Mouse (Mus musculus): ENCODE results near the gene Fkbpl. TPM values are rescaled to one million over a fixed set of nuclear protein-coding genes. Genes with fewer than 3 reads are reported as not detected.

The Fkbpl gene
- polyA plus RNA-seq, 1 experiment = 0.48 TPM

- H3K4me3 ChIP-seq (replicated peaks) = no peak overlapping the region
- no peak for TF ChIP-seq GATA1 (IDR thresholded peaks at IDR 0.05; ENCODE audit: low read length)
- no peak for TF ChIP-seq TAL1 (IDR thresholded peaks at IDR 0.05; ENCODE audit: low read length)
- peaks cover 19% of the 10 kb centered on the region for H3K27me3 ChIP-seq (ENCODE audit: control insufficient read depth)
- peaks cover 13% of the 10 kb centered on the region for H3K36me3 ChIP-seq (ENCODE audit: control insufficient read depth)
- H3K9me3 ChIP-seq (ENCODE audit: control insufficient read depth, low read length) = no peaks in the 10 kb centered on the region
- peaks cover 41% of the 10 kb centered on the region for H3K4me1 ChIP-seq (ENCODE audit: control insufficient read depth)
Measured at GRCm38 (mm10) chr17:34623161-34623560, 21.4 kb upstream of the Fkbpl start.

- Histone ChIP-seq H3K4me1 (ENCODE audit: control insufficient read depth) (peaks cover 37% of the 10 kb centered on the region), H3K36me3 (ENCODE audit: control insufficient read depth) (peaks cover 13% of the 10 kb centered on the region), H3K4me3 (replicated peaks) (no peak overlapping the region), H3K27me3 (ENCODE audit: control insufficient read depth) (peaks cover 37% of the 10 kb centered on the region), H3K9me3 (ENCODE audit: control insufficient read depth, low read length) (no peaks in the 10 kb centered on the region)
- TF ChIP-seq GATA1 (IDR thresholded peaks at IDR 0.05; ENCODE audit: low read length) (no peak), TAL1 (IDR thresholded peaks at IDR 0.05; ENCODE audit: low read length) (no peak)
Measured at GRCm38 (mm10) chr17:34624981-34625380, 19.6 kb upstream of the Fkbpl start.

- peaks cover 10% of the 10 kb centered on the region for H3K36me3 ChIP-seq (ENCODE audit: control insufficient read depth)
- TF ChIP-seq TAL1 (IDR thresholded peaks at IDR 0.05; ENCODE audit: low read length) = no peak
- TF ChIP-seq GATA1 (IDR thresholded peaks at IDR 0.05; ENCODE audit: low read length) = no peak
- peaks cover 49% of the 10 kb centered on the region for H3K27me3 ChIP-seq (ENCODE audit: control insufficient read depth)
- peaks cover 3% of the 10 kb centered on the region; the same call in 1 of the 2 replicates for H3K9me3 ChIP-seq (ENCODE audit: control insufficient read depth, low read length)
- peak overlapping the region; percentile 72 for H3K4me3 ChIP-seq (replicated peaks)
- H3K4me1 ChIP-seq (ENCODE audit: control insufficient read depth) = peaks cover 40% of the 10 kb centered on the region
Measured at GRCm38 (mm10) chr17:34626062-34626772, 18.3 kb upstream of the Fkbpl start.

- Histone ChIP-seq H3K9me3 (ENCODE audit: control insufficient read depth, low read length) (peaks cover 3% of the 10 kb centered on the region; the same call in 1 of the 2 replicates), H3K27me3 (ENCODE audit: control insufficient read depth) (peaks cover 54% of the 10 kb centered on the region), H3K36me3 (ENCODE audit: control insufficient read depth) (peaks cover 10% of the 10 kb centered on the region), H3K4me1 (ENCODE audit: control insufficient read depth) (peaks cover 42% of the 10 kb centered on the region), H3K4me3 (replicated peaks) (peak overlapping the region; percentile 72)
- TF ChIP-seq GATA1 (IDR thresholded peaks at IDR 0.05; ENCODE audit: low read length) = no peak
- TF ChIP-seq TAL1 (IDR thresholded peaks at IDR 0.05; ENCODE audit: low read length) = no peak
Measured at GRCm38 (mm10) chr17:34626773-34627092, 17.8 kb upstream of the Fkbpl start.

GRCm38 (mm10) chr17:34627093-34627942, 17.2 kb upstream of the Fkbpl start:
- peaks cover 10% of the 10 kb centered on the region for H3K36me3 ChIP-seq (ENCODE audit: control insufficient read depth)
- peaks cover 60% of the 10 kb centered on the region for H3K27me3 ChIP-seq (ENCODE audit: control insufficient read depth)
- TF ChIP-seq GATA1 (IDR thresholded peaks at IDR 0.05; ENCODE audit: low read length) (no peak), TAL1 (IDR thresholded peaks at IDR 0.05; ENCODE audit: low read length) (no peak)
- peak overlapping the region; percentile 72 for H3K4me3 ChIP-seq (replicated peaks)
- peaks cover 43% of the 10 kb centered on the region for H3K4me1 ChIP-seq (ENCODE audit: control insufficient read depth)
- H3K9me3 ChIP-seq (ENCODE audit: control insufficient read depth, low read length) = peaks cover 3% of the 10 kb centered on the region; the same call in 1 of the 2 replicates

- H3K36me3 ChIP-seq (ENCODE audit: control insufficient read depth) = peaks cover 4% of the 10 kb centered on the region
- peaks cover 3% of the 10 kb centered on the region; the same call in 1 of the 2 replicates for H3K9me3 ChIP-seq (ENCODE audit: control insufficient read depth, low read length)
- peaks cover 67% of the 10 kb centered on the region for H3K27me3 ChIP-seq (ENCODE audit: control insufficient read depth)
- H3K4me3 ChIP-seq (replicated peaks) = peak within 1 kb of the TSS; percentile 72
- H3K4me1 ChIP-seq (ENCODE audit: control insufficient read depth) = peaks cover 38% of the 10 kb centered on the region
- TF ChIP-seq GATA1 (IDR thresholded peaks at IDR 0.05; ENCODE audit: low read length) = no peak
- no peak for TF ChIP-seq TAL1 (IDR thresholded peaks at IDR 0.05; ENCODE audit: low read length)
Measured at GRCm38 (mm10) chr17:34627943-34628643, 16.5 kb upstream of the Fkbpl start, which contains the start of gene Ppt2. Gene Ppt2, minus strand, starts transcription at chr17:34628510.

- TF ChIP-seq TAL1 (IDR thresholded peaks at IDR 0.05; ENCODE audit: low read length) = no peak
- no peak for TF ChIP-seq GATA1 (IDR thresholded peaks at IDR 0.05; ENCODE audit: low read length)
- no peak overlapping the region for H3K4me3 ChIP-seq (replicated peaks)
- H3K27me3 ChIP-seq (ENCODE audit: control insufficient read depth) = peaks cover 72% of the 10 kb centered on the region
- peaks cover 3% of the 10 kb centered on the region; the same call in 1 of the 2 replicates for H3K9me3 ChIP-seq (ENCODE audit: control insufficient read depth, low read length)
- H3K36me3 ChIP-seq (ENCODE audit: control insufficient read depth) = peaks cover 3% of the 10 kb centered on the region
- peaks cover 37% of the 10 kb centered on the region for H3K4me1 ChIP-seq (ENCODE audit: control insufficient read depth)
Measured at GRCm38 (mm10) chr17:34628644-34628967, 16.0 kb upstream of the Fkbpl start.

- peaks cover 37% of the 10 kb centered on the region for H3K4me1 ChIP-seq (ENCODE audit: control insufficient read depth)
- peaks cover 3% of the 10 kb centered on the region for H3K36me3 ChIP-seq (ENCODE audit: control insufficient read depth)
- TF ChIP-seq TAL1 (IDR thresholded peaks at IDR 0.05; ENCODE audit: low read length) = no peak
- no peak for TF ChIP-seq GATA1 (IDR thresholded peaks at IDR 0.05; ENCODE audit: low read length)
- H3K27me3 ChIP-seq (ENCODE audit: control insufficient read depth) = peaks cover 77% of the 10 kb centered on the region
- no peak within 1 kb of the TSS for H3K4me3 ChIP-seq (replicated peaks)
- H3K9me3 ChIP-seq (ENCODE audit: control insufficient read depth, low read length) = peaks cover 3% of the 10 kb centered on the region; the same call in 1 of the 2 replicates
Measured at GRCm38 (mm10) chr17:34629221-34629751, 15.3 kb upstream of the Fkbpl start, which contains the start of gene Prrt1. Gene Prrt1, plus strand, starts transcription at chr17:34629533.
